Mouse (Mus musculus) spleen, postnatal 36 days (tissue): Measurements from ENCODE around the gene Klrg2.

Experiments
- DNase-seq, 2 experiments: peaks; one replicate each; pipeline ENCODE4 v3.0.0; 2022; ENCODE audit warnings: low spot score in 2 of 2, mixed read lengths in 1 of 2

Klrg2 gene

DNA sequence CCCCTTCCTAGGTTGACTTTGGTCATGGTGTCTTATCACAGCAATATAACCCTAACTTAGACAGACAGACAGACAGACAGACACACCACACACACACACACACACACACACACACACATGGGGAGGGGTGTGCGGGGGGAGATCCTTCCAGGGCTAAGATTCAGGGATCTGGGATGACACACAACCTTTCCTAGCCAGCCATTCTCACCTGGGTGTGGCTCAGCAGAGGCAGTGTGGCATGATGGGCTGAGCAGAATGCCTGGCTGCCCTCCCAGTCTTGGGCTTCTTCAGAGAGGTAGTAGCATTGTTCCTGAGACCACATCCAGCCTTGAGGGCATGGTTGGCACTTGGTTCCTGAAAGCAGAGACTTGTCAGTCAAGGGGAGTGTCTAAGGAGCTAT, 7.5 kb downstream of the Klrg2 start:
- no peak for DNase-seq

DNA sequence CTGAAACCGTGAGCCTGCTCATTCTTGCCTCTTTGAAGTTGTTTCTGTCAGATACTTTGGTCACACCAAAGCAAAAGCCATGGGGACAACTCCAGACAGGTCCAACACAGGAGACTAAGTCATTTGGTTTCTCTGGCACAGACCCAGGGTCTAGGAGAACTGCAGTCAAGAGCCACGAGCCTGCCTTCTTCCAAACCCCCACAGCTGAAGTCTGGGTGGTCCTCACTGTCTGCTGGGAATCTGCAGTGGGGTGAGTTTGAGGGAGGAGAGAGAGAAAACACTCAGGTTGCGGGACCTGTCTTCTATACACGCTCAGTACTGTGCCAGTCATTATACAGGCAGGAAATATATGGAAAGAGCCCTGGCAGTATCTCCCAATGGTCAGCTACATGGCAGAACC, 9.6 kb downstream of the Klrg2 start:
- no peak for DNase-seq

DNA sequence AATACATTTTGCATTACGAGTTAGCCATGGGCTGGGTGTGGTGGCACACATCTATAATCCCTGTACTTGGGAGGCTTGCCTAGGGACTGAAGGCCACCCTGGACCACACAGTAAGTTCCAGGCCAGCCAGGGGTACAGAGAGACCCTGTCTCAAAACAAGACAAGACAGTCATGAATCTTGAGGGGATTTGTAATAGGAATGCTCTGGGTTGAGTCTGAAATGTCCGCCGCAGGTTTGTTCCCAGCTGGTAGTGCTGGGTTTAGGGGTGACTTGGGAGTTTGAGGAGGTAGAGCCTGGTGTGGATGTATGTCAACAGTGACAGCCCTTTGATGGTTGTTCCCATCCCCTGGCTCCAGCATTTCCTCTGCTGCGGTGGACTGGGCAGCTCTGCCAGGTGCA, 10.0 kb downstream of the Klrg2 start:
- no peak for DNase-seq

DNA sequence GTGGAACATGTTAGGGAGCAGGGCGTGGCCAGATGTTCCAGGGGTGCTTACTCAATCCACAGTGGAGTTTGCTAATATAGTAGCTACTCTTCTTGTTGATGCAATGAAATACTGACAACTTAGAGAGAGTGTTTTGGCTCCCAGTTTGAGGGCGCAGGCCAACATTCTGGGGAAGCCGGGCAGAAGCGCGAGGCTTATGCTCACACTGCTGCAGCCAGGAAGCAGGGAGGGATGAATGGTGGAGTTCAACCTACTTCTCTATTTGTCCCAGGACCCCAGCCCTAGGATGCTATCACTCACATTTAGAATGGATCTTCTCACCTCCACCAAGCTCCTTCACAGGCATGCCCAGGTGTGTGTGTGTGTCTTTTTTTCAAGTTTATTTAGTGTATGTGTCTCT, 11.0 kb downstream of the Klrg2 start:
- DNase-seq, result no peak

DNA sequence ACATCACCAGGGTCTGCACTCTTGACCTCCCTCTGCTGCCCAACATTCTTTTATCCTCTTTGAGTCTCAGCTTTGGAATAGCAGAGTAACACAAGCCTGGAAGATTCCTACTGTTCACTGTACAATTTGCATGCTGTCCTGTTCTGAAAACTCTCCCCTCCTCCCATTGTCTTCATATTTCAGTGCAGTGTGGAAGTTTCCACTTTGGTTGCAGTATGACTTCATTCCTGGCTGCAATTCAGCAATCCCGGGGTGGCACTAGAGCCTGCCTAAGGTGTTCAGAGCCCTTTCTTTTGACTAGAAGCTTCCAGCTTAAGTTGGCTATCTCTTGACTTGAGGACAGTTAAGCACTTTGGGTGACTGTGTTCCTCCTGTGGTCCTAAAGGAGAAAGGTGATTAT, 12.6 kb downstream of the Klrg2 start:
- no peak for DNase-seq

DNA sequence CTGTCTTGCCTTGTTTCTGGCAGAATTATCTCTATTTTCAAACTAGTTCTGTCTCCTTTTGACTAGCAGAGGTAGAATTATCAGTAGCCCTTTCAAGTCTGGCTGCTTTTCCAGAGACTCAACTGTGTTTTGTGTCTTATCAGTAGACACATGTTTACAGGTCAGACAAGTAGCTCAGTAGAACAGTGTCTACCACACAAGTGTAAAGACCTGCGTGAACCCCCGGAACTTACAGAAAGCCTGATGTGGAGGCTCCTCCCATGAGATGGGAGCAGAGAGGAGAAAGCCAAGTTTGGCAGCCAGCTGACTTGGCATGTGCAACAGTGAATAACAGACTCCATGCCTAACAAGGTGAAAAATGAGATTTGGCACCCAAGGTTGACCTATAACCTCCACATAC, 13.6 kb downstream of the Klrg2 start:
- no peak for DNase-seq

DNA sequence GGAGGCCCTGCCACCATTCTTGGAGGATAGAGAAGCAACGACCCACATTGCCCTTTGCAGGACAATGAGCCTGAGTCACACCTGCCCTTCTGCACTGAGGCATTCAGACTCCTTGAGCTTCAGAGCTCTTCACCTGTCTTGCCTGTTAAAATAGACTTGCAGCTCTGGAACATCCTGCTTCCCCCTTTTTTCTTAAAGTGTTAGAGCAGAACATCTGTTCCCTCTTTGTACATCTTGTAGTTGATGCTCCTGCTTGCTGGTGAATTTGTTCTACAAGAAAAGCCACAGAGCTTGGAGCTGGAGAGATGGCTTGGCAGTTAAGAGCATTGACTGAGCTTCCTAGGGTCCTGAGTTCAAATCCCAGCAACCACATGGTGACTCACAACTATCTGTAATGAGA, 14.6 kb downstream of the Klrg2 start:
- no peak for DNase-seq

DNA sequence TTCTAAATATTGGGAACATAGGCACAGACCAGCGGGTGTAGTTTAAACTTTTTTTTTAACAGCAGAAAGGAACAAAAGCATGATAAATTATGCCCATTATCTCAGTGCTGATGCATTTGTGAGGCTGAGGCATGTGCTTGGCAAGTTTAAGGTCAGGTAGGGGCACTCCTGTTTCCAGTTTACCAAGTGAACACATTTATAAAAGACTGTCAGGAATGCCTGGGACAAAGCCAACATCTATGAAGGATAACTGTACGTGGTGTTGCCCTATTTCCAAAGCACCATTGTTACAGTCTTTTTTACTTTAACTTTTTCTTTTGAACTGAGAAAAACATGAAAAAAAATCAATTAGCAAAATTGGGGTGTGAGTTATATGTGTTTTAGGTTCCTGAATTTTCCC, 27.1 kb downstream of the Klrg2 start:
- DNase-seq, result no peak

DNA sequence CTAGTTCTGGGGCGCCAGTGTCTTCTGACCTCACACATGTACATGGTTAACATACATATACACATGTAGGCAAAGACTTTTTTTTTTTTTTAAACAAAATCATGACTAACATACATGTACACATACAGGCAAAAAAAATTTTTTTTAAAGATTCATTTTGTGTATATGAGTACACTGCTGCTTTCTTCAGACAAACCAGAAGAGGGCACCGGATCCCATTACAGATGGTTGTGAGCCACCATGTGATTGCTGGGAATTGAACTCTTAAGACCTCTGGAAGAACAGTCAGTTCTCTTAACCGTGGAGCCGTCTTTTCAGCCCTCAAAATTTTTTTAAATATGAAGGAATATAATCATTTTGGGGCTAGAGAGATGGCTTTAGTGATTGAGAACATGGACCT, 39.6 kb downstream of the Klrg2 start:
- DNase-seq, result no peak

DNA sequence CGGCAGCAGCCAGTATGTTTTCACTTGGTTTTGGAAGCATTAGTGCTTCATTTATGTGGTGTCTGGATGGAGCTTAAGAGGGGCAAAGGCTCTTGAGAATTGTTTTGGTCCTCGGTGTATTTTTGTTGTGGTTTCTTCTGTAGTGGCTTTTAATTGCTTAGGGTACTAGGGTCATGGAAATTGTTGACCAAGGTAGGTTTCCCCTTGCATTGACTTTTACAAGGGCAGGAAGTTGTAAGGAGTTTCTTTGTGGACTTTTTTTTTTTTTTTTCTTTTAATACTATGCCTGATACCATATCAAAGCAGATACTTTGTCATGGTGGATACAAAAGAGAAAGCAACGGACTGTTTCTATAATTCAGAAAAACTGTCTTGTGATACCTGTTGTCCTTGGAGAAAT, 55.3 kb downstream of the Klrg2 start:
- DNase-seq, result no peak

DNA sequence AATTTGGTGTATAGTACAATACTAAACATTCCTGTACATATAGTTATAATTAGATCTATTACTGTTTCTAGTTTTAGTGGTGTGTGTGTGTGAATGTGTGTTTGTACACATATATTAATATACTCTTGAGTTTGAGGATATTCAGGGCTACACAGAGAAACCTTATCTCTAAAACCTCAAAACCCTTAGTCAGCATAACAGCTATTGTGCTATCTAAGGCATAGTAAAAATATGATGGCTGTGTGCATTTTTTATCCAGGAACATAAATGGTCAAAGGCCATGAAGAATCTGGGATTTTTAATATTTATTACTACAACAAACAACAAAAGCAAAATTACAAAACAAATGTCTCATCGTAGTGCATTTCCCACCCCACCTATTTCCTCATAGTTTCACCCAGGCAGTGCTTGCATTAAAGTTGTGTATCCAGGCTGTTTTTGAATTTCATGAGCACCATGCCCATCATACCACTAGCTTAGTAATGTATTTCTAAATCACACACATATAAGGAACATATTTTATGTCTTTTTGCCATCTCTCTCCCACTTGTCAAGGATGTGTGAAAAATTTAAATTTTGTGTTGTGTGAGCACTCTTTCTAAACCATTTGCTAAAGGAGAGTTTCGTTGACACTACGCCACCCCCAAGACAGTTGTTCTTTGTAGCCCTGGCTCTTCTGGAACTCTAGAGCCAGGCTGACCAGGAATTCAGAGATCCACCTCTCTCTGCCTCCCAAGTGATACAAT, 56.8 kb downstream of the Klrg2 start:
- no peak for DNase-seq

DNA sequence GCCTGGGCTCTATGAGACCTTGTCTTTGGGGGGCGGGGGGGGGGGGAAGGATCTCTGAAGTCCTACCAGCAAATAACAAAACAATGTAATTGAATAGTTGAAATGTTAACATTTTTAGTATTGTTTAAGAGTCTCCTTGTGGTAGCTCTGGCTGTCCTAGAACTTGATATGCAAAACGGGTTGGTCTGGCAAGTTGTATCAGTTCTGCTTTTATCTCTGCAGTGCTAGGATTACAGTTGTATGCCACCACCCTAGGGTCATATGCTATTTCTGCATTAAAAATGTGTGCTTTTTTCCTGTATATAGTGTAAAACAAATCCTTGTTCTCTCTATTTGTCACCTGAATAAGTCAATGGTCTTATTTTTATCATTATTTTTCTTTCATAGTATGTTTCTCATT, 60.9 kb downstream of the Klrg2 start:
- peak; percentile 46 to 58 for DNase-seq
